Mouse (Mus musculus) heart, postnatal 0 days (tissue): Measurements from ENCODE around the gene Rexo1. TPM values are rescaled to one million over a fixed set of nuclear protein-coding genes. Genes with fewer than 3 reads are reported as not detected.
A peak's percentile ranks its signal among the peaks of the same experiment; 100 is the strongest.

Experiments
- ATAC-seq: fragments of 200-750 bp; cut with Nextera tagmentation; 2 replicates; pipeline ENCODE4 v1.8.0; 2017; ENCODE audit warnings: low read depth, moderate number of reproducible peaks, moderate library complexity; ENCODE audit not compliant: insufficient read depth
- DNase-seq: peaks from one replicate; pipeline ENCODE4 v3.0.0-alpha.2; 2016; ENCODE audit warnings: low spot score
- H3K27ac ChIP-seq: fragments of 300-500 bp; sonication (generic); 2 replicates; pipeline ENCODE4 v1.5.1; 2014; ENCODE audit warnings: low read depth, mild to moderate bottlenecking
- H3K27me3 ChIP-seq: fragments of 300-500 bp; sonication (generic); 2 replicates; pipeline ENCODE4 v1.6.1; 2014; ENCODE audit warnings: low read length, mixed read lengths; ENCODE audit not compliant: control insufficient read depth, insufficient read depth
- H3K36me3 ChIP-seq: fragments of 300-500 bp; sonication (generic); replicated peaks from 2 replicates; pipeline ENCODE4 v1.6.1; 2014; ENCODE audit warnings: low read length, mixed read lengths; ENCODE audit not compliant: control insufficient read depth, insufficient read depth
- H3K4me1 ChIP-seq: fragments of 300-500 bp; sonication (generic); 2 replicates; pipeline ENCODE4 v1.6.1; 2014; ENCODE audit warnings: antibody characterized with exemption; ENCODE audit not compliant: control insufficient read depth, insufficient read depth
- H3K4me2 ChIP-seq: fragments of 300-500 bp; sonication (generic); 2 replicates; pipeline ENCODE4 v1.6.1; 2014; ENCODE audit warnings: low read depth, mild to moderate bottlenecking, low read length, moderate library complexity
- H3K4me3 ChIP-seq: fragments of 300-500 bp; sonication (generic); 2 replicates; pipeline ENCODE4 v1.5.1; 2014; ENCODE audit warnings: low read depth, low read length
- H3K9ac ChIP-seq: fragments of 300-500 bp; sonication (generic); replicated peaks from 2 replicates; pipeline ENCODE4 v1.6.1; 2014; ENCODE audit warnings: low read depth, low read length, mixed read lengths
- H3K9me3 ChIP-seq: fragments of 300-500 bp; sonication (generic); replicated peaks from 2 replicates; pipeline ENCODE4 v1.6.1; 2016; ENCODE audit warnings: low read length; ENCODE audit not compliant: control insufficient read depth
- CTCF ChIP-seq: IDR thresholded peaks from 2 replicates; pipeline ENCODE4 v1.5.1; 2016; ENCODE audit warnings: antibody characterized with exemption, control low read depth, low read depth
- EP300 ChIP-seq: IDR thresholded peaks from 2 replicates; pipeline ENCODE4 v1.6.1; 2016; ENCODE audit warnings: antibody characterized with exemption, low read depth
- WGBS: fragments of 180-500 bp; shearing (Covaris S2); extraction: QIAGEN DNeasy Blood & Tissue Kit; methylation state at CpG from one replicate; pipeline ENCODE4 v1.1.7; 2014; 5-methylcytosine and 5-hydroxymethylcytosine counted together
- polyA plus RNA-seq: library from polyadenylated mRNA; unstranded; fragments of >200 nt; fragmentation: Nextera tagmentation; extraction: Ambion mirVana; gene quantifications from 2 replicates; pipeline ENCODE4 v1.2.1, GENCODE M21; 2015
- total RNA-seq: library from RNA; depleted of rRNA; stranded (reverse); fragments of >200 nt; gene quantifications from 2 replicates; pipeline ENCODE4 v1.2.3, GENCODE M21; 2014; ENCODE audit warnings: low replicate concordance

Rexo1 gene
- total and polyA plus RNA-seq, 2 experiments from 2014 or later: 7.6 to 13.1 TPM

DNA sequence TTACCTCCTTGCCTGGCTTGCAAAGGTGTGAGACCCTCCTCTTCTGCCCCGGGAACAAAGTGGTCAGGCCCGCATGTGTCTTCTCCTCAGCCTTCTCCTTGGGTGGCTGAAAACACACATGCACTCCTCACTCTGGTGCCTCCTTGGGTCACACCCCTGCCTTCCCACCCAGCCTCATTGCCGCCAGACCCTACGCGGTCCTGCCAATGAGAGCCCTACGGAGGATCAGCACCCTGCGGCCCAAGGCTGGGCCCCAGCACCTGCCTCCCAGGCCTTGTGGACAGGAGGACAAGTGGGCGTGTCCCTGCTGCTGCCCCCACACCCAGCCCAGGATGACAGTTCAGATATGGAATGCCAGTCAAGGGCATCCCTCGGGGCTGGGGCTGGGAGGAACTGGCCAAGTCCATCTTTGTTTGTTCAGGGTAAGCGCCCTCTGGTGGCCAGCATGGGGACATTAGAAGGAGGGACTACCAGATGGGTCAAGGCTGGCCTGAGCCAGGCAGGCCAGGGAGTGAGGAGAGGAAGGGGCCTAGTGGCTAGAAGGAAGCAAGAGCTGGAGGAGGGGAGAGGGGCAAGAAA, 12.8 kb downstream of the Rexo1 start:
- WGBS: 70% methylated on average over 10 of the region's 10 CpGs
- H3K27me3 ChIP-seq: no peaks in the 10 kb centered on the region
- H3K4me2 ChIP-seq: no peak overlapping the region
- H3K27ac ChIP-seq: no peak overlapping the region
- peaks cover 63% of the 10 kb centered on the region for H3K36me3 ChIP-seq
- H3K9ac ChIP-seq: no peak overlapping the region
- ATAC-seq: peak; percentile 49
- TF ChIP-seq EP300 (no peak), CTCF (peak; percentile 79)
- peak; percentile 53 for DNase-seq
- H3K9me3 ChIP-seq: no peaks in the 10 kb centered on the region
- peaks cover 5% of the 10 kb centered on the region; the same call in 1 of the 2 replicates for H3K4me1 ChIP-seq
- no peak overlapping the region for H3K4me3 ChIP-seq

DNA sequence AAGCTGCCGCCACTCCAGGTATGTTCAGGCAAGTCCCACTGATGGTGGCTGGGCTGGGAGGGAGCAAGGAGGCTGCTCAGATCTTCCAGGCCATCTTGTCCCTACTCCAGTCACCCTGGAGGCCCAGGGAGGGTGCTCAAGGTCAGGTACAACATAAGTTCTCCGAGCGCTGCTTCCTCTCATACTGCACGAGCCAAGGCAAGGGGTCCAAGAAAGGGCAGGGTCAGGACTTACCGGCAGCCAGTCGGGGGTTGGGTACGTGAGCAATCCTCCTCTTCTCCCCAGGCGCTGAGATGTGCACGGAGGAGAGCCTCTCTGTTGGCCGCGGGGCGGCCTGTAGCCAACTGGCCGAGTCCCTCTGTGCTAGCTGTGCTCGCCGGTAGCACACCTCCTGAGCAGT, 13.8 kb downstream of the Rexo1 start:
- no peaks in the 10 kb centered on the region for H3K9me3 ChIP-seq
- WGBS: 84% methylated on average over 15 of the region's 15 CpGs
- DNase-seq (no peak), ATAC-seq (no peak)
- H3K4me3 ChIP-seq: no peak overlapping the region
- H3K9ac ChIP-seq: no peak overlapping the region
- H3K27ac ChIP-seq: no peak overlapping the region
- H3K36me3 ChIP-seq: peaks cover 73% of the 10 kb centered on the region
- H3K4me2 ChIP-seq: no peak overlapping the region
- H3K4me1 ChIP-seq: no peaks in the 10 kb centered on the region
- H3K27me3 ChIP-seq: no peaks in the 10 kb centered on the region
- no peak for TF ChIP-seq EP300
- no peak for TF ChIP-seq CTCF

DNA sequence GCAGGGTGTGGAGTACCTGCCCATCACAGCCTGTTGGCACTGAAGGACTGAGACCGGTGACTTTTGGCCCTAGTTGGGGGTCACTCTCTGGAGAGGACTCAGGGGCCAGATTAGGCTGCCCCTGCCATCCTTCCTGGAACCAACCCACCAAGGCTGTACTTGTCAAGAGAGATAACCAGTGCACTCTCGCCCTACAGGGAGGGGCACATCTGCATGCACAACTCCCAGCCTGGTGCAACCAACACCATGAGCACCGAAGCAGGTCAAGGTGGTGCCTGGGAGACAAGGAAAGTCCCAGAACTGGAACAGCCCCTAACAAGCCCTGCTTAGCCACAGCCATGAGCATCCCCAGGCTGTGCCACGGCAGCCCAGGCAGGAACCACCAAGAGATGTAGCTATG, 14.4 kb downstream of the Rexo1 start:
- Histone ChIP-seq H3K4me3 (no peak overlapping the region), H3K36me3 (peaks cover 78% of the 10 kb centered on the region), H3K9ac (no peak overlapping the region), H3K9me3 (no peaks in the 10 kb centered on the region), H3K4me2 (no peak overlapping the region), H3K4me1 (no peaks in the 10 kb centered on the region), H3K27ac (no peak overlapping the region), H3K27me3 (no peaks in the 10 kb centered on the region)
- TF ChIP-seq CTCF (no peak), EP300 (no peak)
- no peak for DNase-seq
- 89% methylated on average over 4 of the region's 4 CpGs for WGBS
- ATAC-seq: no peak

GRCm38 (mm10) chr10:80545590-80545989, 15.8 kb downstream of the Rexo1 start:
- H3K4me1 ChIP-seq: no peaks in the 10 kb centered on the region
- no peak for DNase-seq
- no peak for TF ChIP-seq CTCF
- no peak for TF ChIP-seq EP300
- no peaks in the 10 kb centered on the region for H3K9me3 ChIP-seq
- no peaks in the 10 kb centered on the region for H3K27me3 ChIP-seq
- H3K4me3 ChIP-seq: no peak overlapping the region
- ATAC-seq: no peak
- H3K27ac ChIP-seq: no peak overlapping the region
- no peak overlapping the region for H3K4me2 ChIP-seq
- H3K36me3 ChIP-seq: peaks cover 86% of the 10 kb centered on the region
- WGBS: 80% methylated on average over 8 of the region's 8 CpGs
- no peak overlapping the region for H3K9ac ChIP-seq

- Histone ChIP-seq H3K9ac (no peak overlapping the region), H3K4me2 (no peak overlapping the region), H3K9me3 (no peaks in the 10 kb centered on the region), H3K27ac (no peak overlapping the region), H3K27me3 (no peaks in the 10 kb centered on the region), H3K4me1 (no peaks in the 10 kb centered on the region), H3K4me3 (no peak overlapping the region), H3K36me3 (peaks cover 69% of the 10 kb centered on the region)
- WGBS: 87% methylated on average over 14 of the region's 14 CpGs
- DNase-seq (no peak), ATAC-seq (no peak)
- no peak for TF ChIP-seq EP300
- no peak for TF ChIP-seq CTCF
Measured at GRCm38 (mm10) chr10:80543873-80544272, 17.5 kb downstream of the Rexo1 start.

DNA sequence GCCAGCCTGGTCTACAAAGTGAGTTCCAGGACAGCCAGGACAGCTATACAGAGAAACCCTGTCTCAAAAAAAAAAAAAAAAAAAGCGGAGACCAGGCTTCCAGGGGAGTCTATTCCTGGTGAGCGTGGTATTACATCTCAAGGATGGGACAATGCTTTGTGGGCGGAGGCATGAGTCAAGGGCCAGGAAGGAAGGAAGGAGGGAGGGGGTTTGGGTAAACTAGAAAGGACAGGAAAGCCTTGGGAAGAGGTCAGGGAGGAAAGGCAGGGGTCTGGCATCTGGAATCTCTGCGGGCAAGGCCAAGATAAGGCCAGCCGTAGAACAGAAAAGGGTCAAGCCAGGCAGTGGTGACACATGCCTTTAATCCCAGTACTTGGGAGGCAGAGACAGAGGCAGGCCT, 21.9 kb downstream of the Rexo1 start:
- H3K27me3 ChIP-seq: peaks cover 17% of the 10 kb centered on the region
- no peak overlapping the region; the same call in 1 of the 2 replicates for H3K4me2 ChIP-seq
- no peak overlapping the region for H3K4me3 ChIP-seq
- ATAC-seq (peak; percentile 16; the same call in 1 of the 2 replicates), DNase-seq (peak; percentile 38)
- H3K9ac ChIP-seq: no peak overlapping the region
- H3K36me3 ChIP-seq: peaks cover 36% of the 10 kb centered on the region
- H3K4me1 ChIP-seq: no peaks in the 10 kb centered on the region
- WGBS: 27% methylated on average over 5 of the region's 5 CpGs
- TF ChIP-seq EP300 (no peak), CTCF (no peak)
- no peaks in the 10 kb centered on the region for H3K9me3 ChIP-seq
- no peak overlapping the region for H3K27ac ChIP-seq
